Mouse (Mus musculus): Measurements from ENCODE around the gene Tpgs1.

The Tpgs1 gene

DNA sequence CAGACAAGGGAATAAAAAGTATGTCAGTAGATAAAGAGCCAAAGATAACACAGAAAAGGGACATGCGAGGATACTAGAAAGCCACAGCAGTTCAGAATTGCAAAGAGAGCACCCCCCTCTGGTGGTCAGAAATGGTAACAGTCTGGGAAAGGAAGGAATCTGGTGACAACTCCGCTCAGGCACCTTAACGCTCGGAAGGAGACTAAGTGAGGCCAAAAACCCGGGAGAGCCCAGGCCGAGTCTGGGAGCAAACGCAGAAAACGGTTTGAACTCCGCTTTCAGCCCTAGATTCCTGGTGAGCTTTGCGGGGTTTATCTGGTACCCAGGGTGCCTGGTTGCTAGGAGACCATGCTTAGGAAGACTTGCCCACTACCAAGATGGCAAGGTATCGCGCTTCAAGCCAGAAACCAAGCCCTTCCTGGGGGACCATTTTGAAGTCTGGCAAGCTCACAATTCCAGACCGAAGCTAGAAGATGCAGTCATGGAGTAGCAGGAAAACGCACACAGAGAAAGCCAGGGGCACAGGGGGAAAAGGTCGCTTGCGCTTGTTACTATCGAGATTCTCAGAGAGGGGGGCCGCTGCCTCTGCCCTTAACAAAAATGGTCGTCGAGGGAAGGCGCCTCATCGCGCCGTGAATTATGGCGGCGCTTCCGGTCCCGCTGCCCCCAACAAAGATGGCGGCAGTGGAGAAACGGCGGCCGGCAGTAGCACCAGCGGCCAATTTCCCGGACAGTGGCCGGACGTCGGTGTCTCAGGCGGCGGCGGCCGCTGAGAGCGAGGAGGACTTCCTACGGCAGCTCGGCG lies at the start of gene Tpgs1:
Tpgs1 (plus strand) TSS at position 599 of the 805 bp plus-strand sequence.
- peak; percentile 97 for DNase-seq (ENCODE audit: low read depth)

DNA sequence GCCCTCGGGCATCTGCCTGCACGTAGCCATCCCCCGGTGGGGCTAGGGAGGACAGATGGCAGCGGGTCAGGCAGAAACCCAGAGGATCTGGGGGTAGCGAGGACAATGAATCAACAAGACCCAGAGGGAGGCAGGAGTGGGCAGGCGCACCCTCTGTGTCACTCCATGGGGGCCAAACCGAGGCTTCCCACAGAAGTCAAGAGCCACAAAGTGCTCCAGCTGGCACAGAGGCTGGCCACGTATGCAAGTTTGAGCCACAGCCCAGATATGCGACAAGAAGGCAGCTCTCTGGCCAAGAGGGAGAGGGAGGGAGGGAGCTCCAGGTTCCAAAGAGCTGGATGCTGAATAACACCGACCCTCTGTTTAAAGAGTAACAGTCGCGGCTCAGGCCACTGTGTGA lies 45.2 kb upstream of the Tpgs1 start:
- DNase-seq (ENCODE audit: low read depth), result no peak

DNA sequence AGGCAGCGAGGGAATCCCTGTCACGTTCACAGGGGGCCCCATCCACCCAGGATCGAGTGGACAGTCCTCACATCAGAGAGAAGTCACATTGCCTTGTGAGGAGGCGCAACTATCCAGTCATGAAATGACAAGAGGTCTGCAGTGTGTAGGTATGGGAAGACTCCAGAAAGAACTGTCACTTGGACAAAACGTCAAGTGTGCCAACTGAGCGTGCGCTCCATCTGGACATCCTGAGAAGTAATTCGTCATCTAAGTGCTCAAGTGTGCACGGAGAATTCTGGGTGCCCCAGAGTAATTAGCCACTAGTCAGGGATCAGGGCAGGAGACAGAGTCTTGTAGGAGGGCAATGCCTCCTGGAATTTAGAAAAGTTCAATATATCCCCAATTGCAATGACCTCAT lies 43.8 kb upstream of the Tpgs1 start:
- no peak for DNase-seq (ENCODE audit: low read depth)

DNA sequence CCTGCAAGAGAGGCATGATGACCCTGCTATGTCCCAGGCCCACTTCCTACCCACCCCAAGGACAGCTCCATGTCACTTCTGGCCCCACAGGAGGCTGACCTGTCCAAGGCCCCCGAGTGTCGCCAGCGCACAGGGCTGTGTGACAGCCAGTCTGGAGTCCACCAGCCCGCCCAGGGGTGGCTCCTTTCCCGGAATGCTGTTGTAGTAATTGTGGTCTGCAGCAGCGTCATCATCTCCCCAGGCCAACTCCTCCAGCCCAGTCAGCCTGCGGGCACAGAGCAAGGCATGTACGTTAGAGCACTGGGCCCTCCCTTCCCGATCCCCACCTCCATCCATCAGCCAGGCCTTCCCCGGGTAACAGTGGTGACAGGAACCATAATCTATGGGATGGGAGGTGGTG lies 43.0 kb upstream of the Tpgs1 start:
- no peak for DNase-seq (ENCODE audit: low read depth)

GRCm38 (mm10) chr10:79628377-79628776 lies 40.8 kb upstream of the Tpgs1 start:
- no peak for DNase-seq (ENCODE audit: low read depth)

DNA sequence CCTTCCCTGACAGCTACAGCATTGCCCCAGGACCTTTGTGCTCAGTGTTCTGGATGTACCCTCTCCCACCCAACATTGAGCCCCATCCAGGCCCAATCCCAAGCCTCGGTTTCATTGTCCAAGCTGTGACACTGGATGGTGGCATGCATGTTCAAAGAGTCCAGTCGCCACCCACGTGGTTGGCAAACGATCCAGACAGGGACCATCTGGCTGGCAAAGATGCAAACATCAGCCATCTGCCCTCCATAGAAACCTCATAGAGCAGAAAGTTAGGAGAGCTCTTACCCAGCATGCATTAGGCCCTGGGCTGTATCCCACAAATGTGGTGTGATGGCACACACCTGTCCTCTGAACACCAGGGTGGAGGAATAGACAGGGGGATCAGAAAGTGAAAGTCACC lies 37.7 kb upstream of the Tpgs1 start:
- DNase-seq (ENCODE audit: low read depth), result no peak

DNA sequence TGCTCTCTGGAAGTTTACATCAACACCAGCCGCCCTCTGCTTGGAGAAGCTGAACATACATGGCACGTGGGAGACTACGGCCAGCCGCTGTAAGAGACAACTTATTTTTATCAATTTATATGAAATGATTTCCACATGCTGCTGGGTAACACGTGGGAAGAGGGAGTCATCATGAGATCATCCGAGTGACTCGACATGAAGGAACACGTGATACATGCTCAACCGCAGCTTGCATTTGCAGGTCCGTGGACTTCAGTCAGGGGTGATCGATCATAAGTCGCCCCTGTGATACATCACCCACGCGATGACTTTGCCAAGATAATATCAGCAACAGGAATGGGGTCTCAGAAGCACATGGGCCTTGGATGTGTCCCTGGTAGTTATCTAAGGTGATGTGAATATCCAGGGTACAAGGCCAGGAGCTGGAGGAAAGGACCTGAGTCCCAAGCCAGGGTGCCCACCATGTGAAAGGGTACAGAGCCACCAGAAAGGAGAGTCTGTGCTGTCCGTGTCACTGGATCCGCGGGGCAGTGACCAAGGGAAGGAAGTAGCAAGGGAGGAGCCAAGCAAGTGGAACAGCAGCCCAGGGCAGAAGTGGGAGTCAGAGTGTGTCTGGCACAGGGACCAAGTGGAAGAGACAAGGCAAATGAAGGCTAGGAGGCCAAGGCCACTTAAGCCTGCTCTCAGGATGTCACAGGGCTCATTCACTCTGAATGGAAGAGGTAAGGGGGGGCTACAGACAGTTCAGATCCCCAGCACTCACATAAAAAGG lies 36.0 kb upstream of the Tpgs1 start:
- DNase-seq (ENCODE audit: low read depth), result no peak

GRCm38 (mm10) chr10:79636287-79636686 lies 32.9 kb upstream of the Tpgs1 start:
- no peak for DNase-seq (ENCODE audit: low read depth)

GRCm38 (mm10) chr10:79637128-79638110 lies 31.8 kb upstream of the Tpgs1 start, which contains the start of gene Shc2:
TSS of gene Shc2 (minus strand) at chr10:79637918.
- DNase-seq (ENCODE audit: low read depth), result no peak

DNA sequence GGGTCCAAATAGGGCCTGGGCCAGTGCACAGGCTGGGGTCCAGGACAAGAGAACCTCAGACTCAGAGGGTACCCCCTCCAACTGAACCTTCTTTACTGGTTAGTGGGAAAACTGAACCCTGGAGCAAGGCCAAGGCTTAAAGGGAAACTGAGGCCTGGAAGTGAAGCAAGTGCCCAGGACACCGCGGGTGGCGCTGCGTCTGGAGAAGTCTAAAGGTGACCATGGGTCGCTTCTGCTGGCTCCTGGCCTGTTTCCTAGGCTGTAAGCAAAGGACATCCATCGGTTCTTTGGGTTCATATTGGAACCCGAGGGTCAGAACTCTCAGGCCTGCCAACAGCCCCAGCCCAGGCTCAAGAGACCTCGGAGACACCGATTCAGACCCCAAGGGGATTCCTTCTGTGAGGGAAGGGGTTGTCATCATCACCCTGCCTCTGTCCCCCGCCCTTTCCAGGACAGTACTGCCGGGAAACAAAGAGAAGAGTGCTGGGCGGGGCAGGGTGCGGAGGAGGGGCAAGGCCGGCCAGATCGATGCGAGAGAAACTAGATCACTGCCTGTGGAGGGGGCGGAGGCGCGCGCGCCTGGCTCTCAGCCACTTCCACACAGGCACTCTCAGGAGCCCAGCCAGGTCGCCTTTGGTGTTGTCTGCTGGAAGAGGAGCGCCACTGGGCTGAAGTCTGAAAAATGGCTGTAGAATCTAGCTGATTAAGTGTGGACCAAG lies 30.5 kb upstream of the Tpgs1 start:
- DNase-seq (ENCODE audit: low read depth), result no peak

DNA sequence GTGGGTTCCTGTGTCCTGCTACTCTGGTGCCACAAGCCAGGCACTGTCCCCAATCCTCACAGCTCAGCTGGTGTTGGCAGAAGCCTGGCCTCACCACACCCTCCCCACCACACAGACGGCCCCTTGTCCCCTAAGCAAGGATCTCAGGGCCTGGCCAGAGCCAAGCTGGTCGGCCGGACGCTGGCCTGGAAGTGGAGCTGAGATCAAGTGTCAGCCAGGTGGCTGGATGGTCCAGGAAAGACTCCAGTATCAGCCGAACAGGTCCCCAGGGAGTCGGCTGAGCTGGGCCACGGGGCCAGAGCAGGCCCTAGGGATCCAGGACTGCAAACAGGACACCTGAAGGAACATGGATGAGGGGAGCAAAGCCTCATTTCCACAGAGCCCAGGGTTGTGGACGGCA lies 23.5 kb upstream of the Tpgs1 start, which contains the start of gene Odf3l2:
Odf3l2 (minus strand) TSS at position 28 of the 400 bp plus-strand sequence.
- DNase-seq (ENCODE audit: low read depth), result no peak

GRCm38 (mm10) chr10:79649070-79649751 lies 20.0 kb upstream of the Tpgs1 start:
- DNase-seq (ENCODE audit: low read depth), result peak; percentile 86

DNA sequence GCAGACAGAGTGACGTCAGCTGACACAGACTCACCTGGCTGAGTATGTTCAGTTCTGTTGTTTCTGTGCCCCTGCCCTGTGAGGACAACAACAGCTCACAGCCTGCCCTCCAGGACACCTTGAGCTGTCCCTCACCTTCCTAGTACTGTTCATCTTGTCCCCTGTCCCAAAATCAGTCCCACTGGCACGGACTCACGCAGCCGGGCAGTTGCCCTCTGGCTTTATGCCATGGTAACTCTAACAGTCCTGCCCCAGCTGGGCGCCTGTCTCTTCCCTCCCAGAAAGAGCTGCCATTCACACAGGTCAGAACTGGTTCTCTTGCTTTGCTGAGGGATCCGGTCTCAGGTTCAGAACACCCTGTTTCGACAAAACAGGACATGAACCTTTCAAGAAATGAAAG lies 16.4 kb upstream of the Tpgs1 start:
- DNase-seq (ENCODE audit: low read depth), result no peak

GRCm38 (mm10) chr10:79654946-79655395 lies 14.2 kb upstream of the Tpgs1 start:
- DNase-seq (ENCODE audit: low read depth), result no peak

DNA sequence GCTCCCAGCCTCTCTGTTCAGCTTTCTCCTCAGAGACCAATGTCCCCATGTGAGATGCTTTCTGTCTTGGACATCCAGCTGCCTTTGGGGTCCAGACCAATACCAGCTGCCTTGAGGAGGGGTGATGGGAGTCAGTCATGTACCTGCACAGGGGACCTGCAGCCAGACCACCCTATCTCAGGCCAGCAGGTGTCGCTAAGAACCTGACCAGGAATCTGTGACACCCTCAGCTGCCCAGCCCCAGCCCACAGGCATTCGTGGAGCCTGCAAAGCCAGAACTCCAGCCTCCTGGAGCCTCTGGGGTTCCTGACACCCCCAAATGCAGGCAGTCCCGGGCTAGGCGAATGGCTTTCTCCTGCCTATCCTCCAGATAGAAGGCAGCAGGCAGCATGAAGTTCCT lies 10.3 kb upstream of the Tpgs1 start:
- DNase-seq (ENCODE audit: low read depth), result peak; percentile 43

DNA sequence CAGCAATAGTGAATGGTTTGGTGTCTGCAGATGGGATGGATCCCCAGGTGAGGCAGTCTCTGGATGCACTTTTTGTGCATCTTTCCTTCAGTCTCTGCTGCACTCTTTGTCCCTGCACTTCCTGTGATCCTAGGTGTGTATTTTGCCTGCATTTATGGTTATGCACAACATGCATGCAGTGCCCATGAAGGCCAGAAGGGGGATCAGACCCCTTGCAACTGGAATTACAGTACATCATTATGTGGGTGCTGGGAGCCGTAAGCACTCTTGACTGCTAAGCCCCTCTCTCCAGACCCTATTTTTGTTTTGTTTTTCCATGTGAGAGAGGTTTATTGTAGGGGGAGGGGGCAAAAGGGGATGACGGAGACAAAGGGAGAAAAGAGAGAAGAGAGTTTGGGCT lies 8.9 kb upstream of the Tpgs1 start:
- DNase-seq (ENCODE audit: low read depth), result peak; percentile 50

GRCm38 (mm10) chr10:79661861-79662260 lies 7.3 kb upstream of the Tpgs1 start:
- no peak for DNase-seq (ENCODE audit: low read depth)

DNA sequence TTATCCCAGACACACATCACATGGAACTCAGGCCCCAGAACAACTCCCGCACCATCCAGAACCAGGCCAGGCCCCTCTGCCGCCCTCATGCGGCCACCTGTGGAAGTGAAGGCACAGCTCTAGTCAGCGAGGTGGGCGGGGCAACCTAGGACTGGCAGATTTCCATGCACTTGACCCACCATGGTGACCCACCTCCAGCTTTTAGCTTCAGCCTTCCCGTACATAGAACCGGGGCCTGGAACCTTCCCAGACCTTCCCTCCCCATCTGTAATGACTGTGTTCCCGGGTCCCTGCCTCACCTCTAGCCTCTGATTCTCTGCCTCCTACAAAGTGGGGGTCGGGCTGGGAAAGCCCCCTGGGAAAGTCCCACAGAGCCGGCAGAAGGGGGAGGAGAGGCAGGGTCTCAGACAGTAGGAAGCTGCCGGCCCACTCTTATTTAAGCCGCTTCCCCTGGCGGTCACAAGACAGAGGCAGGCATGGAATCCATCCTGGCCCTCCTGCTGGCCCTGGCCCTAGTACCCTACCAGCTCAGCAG lies 5.0 kb upstream of the Tpgs1 start, which contains the start of gene Madcam1:
Madcam1 (plus strand) TSS at position 429 of the 535 bp plus-strand sequence.
- peak; percentile 86 for DNase-seq (ENCODE audit: low read depth)

DNA sequence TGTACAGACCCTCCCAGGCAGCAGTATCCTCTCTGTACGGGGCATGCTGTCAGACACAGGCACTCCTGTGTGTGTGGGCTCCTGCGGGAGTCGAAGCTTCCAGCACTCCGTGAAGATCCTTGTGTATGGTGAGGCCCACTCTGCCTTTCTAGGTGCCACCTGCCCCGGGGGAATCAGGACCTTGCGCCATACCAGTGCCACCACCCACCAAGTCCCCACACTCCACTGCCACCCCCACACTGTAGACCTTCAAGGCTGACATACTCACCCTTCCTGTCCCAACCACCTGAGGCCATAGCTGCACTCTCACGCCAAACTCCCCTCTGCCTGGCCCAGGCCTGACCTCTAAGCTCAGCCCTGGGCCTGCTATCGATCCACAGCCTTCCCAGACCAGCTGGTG lies 4.1 kb upstream of the Tpgs1 start:
- DNase-seq (ENCODE audit: low read depth), result no peak

- DNase-seq (ENCODE audit: low read depth), result no peak
These were observed 2.7 kb upstream of the Tpgs1 start for GRCm38 (mm10) chr10:79666493-79666892.

Data from induced T-regulatory cell, adult 2 months (primary cell).